Mouse (Mus musculus): ENCODE measurements around the gene Chid1.

DNA sequence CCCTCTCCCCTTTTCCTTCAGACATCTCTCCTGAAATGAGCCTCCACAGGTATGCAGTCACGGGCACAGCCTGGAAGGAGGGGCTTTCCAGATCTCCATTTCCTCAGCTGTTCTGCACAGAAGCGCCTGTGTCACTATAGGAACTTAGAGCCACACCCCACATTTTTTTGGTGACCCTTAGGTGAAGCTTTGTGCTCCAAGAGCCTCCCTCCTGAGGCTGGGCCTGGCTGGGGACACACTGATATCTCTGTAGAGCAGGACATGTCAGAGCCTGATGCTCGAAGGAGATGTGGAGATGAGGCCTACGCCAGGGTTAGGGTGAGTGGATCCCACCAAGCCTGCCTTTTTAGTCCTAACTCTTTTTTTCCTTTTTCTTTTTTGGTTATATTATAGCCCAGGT, 45.6 kb upstream of the Chid1 start:
- TF ChIP-seq POLR2A (IDR thresholded peaks at IDR 0.05; ENCODE audit: extremely low read depth, insufficient read depth, low read length) (no peak), CTCF (IDR thresholded peaks at IDR 0.05; ENCODE audit: low read depth, low read length) (no peak)
